Mouse (Mus musculus): ENCODE measurements around the gene Ogfod3. TPM values are rescaled to one million over a fixed set of nuclear protein-coding genes. Genes with fewer than 3 reads are reported as not detected.

Ogfod3 gene
- polyA plus RNA-seq, 1 experiment from 2014 or later, result 18.5 TPM

- H3K4me1 ChIP-seq, result no peaks in the 10 kb centered on the region
- H3K36me3 ChIP-seq (replicated peaks), result peaks cover 4% of the 10 kb centered on the region; the same call in 1 of the 2 replicates
- DNase-seq (ENCODE audit: low spot score), result no peak
- WGBS, result 87% methylated on average over 3 of the region's 3 CpGs
- no peak overlapping the region for H3K27ac ChIP-seq (replicated peaks)
- no peaks in the 10 kb centered on the region for H3K27me3 ChIP-seq (replicated peaks; ENCODE audit: low read depth, poor library complexity, severe bottlenecking)
- no peak overlapping the region for H3K4me3 ChIP-seq
- H3K9me3 ChIP-seq, result no peaks in the 10 kb centered on the region
Observed at GRCm38 (mm10) chr11:121189681-121190080, 14.8 kb downstream of the Ogfod3 start.

DNA sequence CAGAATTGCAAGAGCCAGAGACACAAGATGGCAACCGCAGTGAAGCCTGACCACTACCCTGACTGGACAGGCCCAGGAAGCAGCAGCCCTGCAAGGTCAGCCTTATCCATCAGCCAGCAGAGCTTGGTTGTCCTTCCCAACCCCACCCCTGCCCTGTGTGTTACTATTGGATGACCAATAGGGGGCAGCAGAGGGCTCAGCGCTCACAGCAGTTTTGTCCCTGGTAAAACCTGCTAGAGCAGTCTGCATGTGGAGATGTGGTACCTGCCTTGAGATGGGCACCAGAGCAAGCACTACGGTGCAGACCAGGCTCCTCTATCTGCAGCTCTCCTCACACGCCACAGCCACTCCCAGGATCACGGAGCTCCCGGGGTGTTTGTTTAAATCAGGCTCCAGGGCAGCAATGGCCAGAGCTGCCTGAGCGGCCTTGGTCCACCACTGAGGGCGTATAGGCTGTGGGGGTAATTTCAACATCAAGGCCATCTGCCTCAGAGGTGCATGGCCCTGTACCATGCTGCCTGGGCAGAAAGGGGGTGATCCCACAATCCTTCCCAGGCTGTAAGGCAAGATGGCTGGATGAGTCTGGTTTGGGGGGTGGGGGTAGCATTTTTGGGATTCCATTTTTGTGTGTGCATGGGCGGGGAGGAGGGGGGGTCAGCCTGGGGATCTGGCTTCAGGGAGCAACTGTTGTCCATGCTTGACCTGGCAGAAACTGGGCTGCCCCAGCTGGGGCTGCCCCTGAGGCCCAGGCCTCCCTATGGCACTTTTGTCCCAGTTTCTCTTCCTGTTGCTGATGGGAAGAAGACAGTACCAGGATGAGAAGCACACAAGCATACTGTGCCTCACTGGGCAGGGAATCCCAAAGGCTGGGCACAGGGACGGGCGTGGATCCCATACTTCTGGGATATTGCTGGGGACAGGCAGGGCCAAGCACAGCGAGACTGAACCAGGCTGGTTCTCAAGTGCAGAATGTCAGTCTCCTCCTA lies 27.9 kb downstream of the Ogfod3 start:
- peak; percentile 71 for DNase-seq (ENCODE audit: low spot score)
- Histone ChIP-seq H3K27ac (replicated peaks) (peak overlapping the region; percentile 1), H3K27me3 (replicated peaks; ENCODE audit: low read depth, poor library complexity, severe bottlenecking) (no peaks in the 10 kb centered on the region), H3K4me3 (no peak overlapping the region), H3K9me3 (no peaks in the 10 kb centered on the region), H3K36me3 (replicated peaks) (peaks cover 8% of the 10 kb centered on the region), H3K4me1 (peaks cover 30% of the 10 kb centered on the region)
- 53% methylated on average over 12 of the region's 12 CpGs for WGBS

- 50% methylated on average over 3 of the region's 3 CpGs for WGBS
Observed at GRCm38 (mm10) chr11:121174234-121174633, 30.3 kb downstream of the Ogfod3 start.

GRCm38 (mm10) chr11:121173203-121173602 lies 31.3 kb downstream of the Ogfod3 start:
- 86% methylated on average over 5 of the region's 5 CpGs for WGBS
- no peak overlapping the region for H3K4me3 ChIP-seq
- peaks cover 32% of the 10 kb centered on the region for H3K4me1 ChIP-seq
- no peak overlapping the region for H3K27ac ChIP-seq (replicated peaks)
- DNase-seq (ENCODE audit: low spot score), result no peak
- no peaks in the 10 kb centered on the region for H3K36me3 ChIP-seq (replicated peaks)
- no peaks in the 10 kb centered on the region for H3K9me3 ChIP-seq
- no peaks in the 10 kb centered on the region for H3K27me3 ChIP-seq (replicated peaks; ENCODE audit: low read depth, poor library complexity, severe bottlenecking)

More at GRCm38 (mm10) chr11:121174234-121174633, 30.3 kb downstream of the Ogfod3 start:
- no peaks in the 10 kb centered on the region for H3K27me3 ChIP-seq (replicated peaks; ENCODE audit: low read depth, poor library complexity, severe bottlenecking)
- H3K4me3 ChIP-seq, result no peak overlapping the region
- H3K9me3 ChIP-seq, result no peaks in the 10 kb centered on the region
- H3K27ac ChIP-seq (replicated peaks), result no peak overlapping the region
- peaks cover 32% of the 10 kb centered on the region for H3K4me1 ChIP-seq
- DNase-seq (ENCODE audit: low spot score), result no peak
- H3K36me3 ChIP-seq (replicated peaks), result peaks cover 3% of the 10 kb centered on the region; the same call in 1 of the 2 replicates

DNA sequence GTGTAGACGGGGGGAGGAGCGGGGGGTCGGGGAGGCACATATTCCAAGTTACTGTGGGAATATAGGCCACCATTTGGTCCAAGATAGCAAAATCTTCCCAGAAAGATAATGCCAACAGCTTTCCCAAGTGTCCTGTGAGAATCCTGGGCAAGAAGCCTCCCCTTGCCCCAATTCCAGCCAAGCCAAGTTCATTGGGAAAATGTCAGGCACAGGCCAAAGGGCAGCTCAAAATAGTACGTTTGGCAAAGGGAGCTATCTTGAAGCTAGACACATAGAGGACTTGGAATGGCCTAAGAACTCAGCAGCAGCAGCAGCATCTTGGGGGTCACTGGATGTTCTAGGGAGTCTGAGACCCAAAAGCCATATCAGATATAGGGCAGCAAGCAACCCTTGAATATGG lies 40.8 kb downstream of the Ogfod3 start:
- peaks cover 13% of the 10 kb centered on the region for H3K4me1 ChIP-seq
- H3K27me3 ChIP-seq (replicated peaks; ENCODE audit: low read depth, poor library complexity, severe bottlenecking), result peaks cover 9% of the 10 kb centered on the region; the same call in 1 of the 2 replicates
- DNase-seq (ENCODE audit: low spot score), result no peak
- no peaks in the 10 kb centered on the region for H3K9me3 ChIP-seq
- H3K36me3 ChIP-seq (replicated peaks), result no peaks in the 10 kb centered on the region
- H3K4me3 ChIP-seq, result no peak overlapping the region
- H3K27ac ChIP-seq (replicated peaks), result no peak overlapping the region
- 88% methylated on average over 4 of the region's 4 CpGs for WGBS

- 91% methylated on average over 26 of the region's 26 CpGs for WGBS
- Histone ChIP-seq H3K4me3 (no peak overlapping the region), H3K9me3 (no peaks in the 10 kb centered on the region), H3K4me1 (peaks cover 23% of the 10 kb centered on the region), H3K36me3 (replicated peaks) (no peaks in the 10 kb centered on the region), H3K27ac (replicated peaks) (peak overlapping the region; percentile 21; the same call in 1 of the 2 replicates), H3K27me3 (replicated peaks; ENCODE audit: low read depth, poor library complexity, severe bottlenecking) (peaks cover 38% of the 10 kb centered on the region)
- DNase-seq (ENCODE audit: low spot score), result no peak
Observed at GRCm38 (mm10) chr11:121160636-121161346, 43.7 kb downstream of the Ogfod3 start.

- 89% methylated on average over 5 of the region's 5 CpGs for WGBS
- H3K9me3 ChIP-seq, result no peaks in the 10 kb centered on the region
- peaks cover 23% of the 10 kb centered on the region for H3K4me1 ChIP-seq
- H3K4me3 ChIP-seq, result no peak within 1 kb of the TSS
- DNase-seq (ENCODE audit: low spot score), result no peak
- H3K36me3 ChIP-seq (replicated peaks), result no peaks in the 10 kb centered on the region
- peaks cover 46% of the 10 kb centered on the region for H3K27me3 ChIP-seq (replicated peaks; ENCODE audit: low read depth, poor library complexity, severe bottlenecking)
- peak within 1 kb of the TSS; percentile 21; the same call in 1 of the 2 replicates for H3K27ac ChIP-seq (replicated peaks)
Observed at GRCm38 (mm10) chr11:121159971-121160370, 44.5 kb downstream of the Ogfod3 start, which contains the start of gene Uts2r. TSS of gene Uts2r (plus strand) at chr11:121160271.

GRCm38 (mm10) chr11:121156411-121156891 lies 48.1 kb downstream of the Ogfod3 start:
- 2% methylated on average over 45 of the region's 45 CpGs for WGBS
- H3K36me3 ChIP-seq (replicated peaks), result no peaks in the 10 kb centered on the region
- H3K4me3 ChIP-seq, result peak overlapping the region; percentile 57
- H3K27me3 ChIP-seq (replicated peaks; ENCODE audit: low read depth, poor library complexity, severe bottlenecking), result peaks cover 61% of the 10 kb centered on the region
- H3K4me1 ChIP-seq, result peaks cover 15% of the 10 kb centered on the region
- DNase-seq (ENCODE audit: low spot score), result peak; percentile 44
- no peaks in the 10 kb centered on the region for H3K9me3 ChIP-seq
- H3K27ac ChIP-seq (replicated peaks), result no peak overlapping the region; the same call in 1 of the 2 replicates

- H3K36me3 ChIP-seq (replicated peaks), result no peaks in the 10 kb centered on the region
- no peaks in the 10 kb centered on the region for H3K9me3 ChIP-seq
- no peak overlapping the region for H3K4me3 ChIP-seq
- peaks cover 11% of the 10 kb centered on the region for H3K4me1 ChIP-seq
- peaks cover 53% of the 10 kb centered on the region for H3K27me3 ChIP-seq (replicated peaks; ENCODE audit: low read depth, poor library complexity, severe bottlenecking)
- no peak overlapping the region for H3K27ac ChIP-seq (replicated peaks)
- DNase-seq (ENCODE audit: low spot score), result no peak
- WGBS, result 23% methylated on average over 4 of the region's 4 CpGs
Observed at GRCm38 (mm10) chr11:121154203-121154602, 50.3 kb downstream of the Ogfod3 start.

- Histone ChIP-seq H3K4me1 (no peaks in the 10 kb centered on the region), H3K27ac (replicated peaks) (no peak overlapping the region), H3K36me3 (replicated peaks) (no peaks in the 10 kb centered on the region), H3K27me3 (replicated peaks; ENCODE audit: low read depth, poor library complexity, severe bottlenecking) (no peaks in the 10 kb centered on the region), H3K4me3 (no peak overlapping the region), H3K9me3 (no peaks in the 10 kb centered on the region)
- DNase-seq (ENCODE audit: low spot score), result no peak
- WGBS, result 81% methylated on average over 3 of the region's 3 CpGs
Observed at GRCm38 (mm10) chr11:121148193-121148592, 56.3 kb downstream of the Ogfod3 start.

DNA sequence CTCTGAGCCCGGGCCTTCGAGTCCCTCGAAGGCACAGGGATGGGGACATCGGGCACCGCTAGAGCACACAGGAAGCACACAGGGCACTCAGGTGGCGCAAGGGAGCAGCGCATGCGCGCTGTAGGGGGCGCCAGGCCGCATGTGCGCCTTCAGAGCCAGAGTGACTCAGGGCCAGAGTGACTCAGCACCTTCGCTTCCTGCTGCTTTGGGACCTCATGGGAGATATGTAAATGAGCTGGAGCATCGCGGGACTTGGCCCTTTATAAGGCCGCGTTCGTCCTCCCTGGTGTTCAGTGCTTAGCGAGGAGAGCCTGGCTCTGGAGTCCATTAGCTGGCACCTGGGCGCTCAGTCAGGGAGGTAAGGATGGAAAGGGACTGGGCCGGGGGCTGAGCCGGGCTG lies 58.6 kb downstream of the Ogfod3 start, which contains the start of gene Tex19.1:
Gene Tex19.1, plus strand, starts transcription at position 279 of the 400 bp plus-strand sequence.
- Histone ChIP-seq H3K27ac (replicated peaks) (no peak within 1 kb of the TSS), H3K4me3 (no peak within 1 kb of the TSS), H3K9me3 (no peaks in the 10 kb centered on the region), H3K27me3 (replicated peaks; ENCODE audit: low read depth, poor library complexity, severe bottlenecking) (no peaks in the 10 kb centered on the region), H3K4me1 (no peaks in the 10 kb centered on the region), H3K36me3 (replicated peaks) (no peaks in the 10 kb centered on the region)
- DNase-seq (ENCODE audit: low spot score), result peak; percentile 17
- 90% methylated on average over 22 of the region's 22 CpGs for WGBS

DNA sequence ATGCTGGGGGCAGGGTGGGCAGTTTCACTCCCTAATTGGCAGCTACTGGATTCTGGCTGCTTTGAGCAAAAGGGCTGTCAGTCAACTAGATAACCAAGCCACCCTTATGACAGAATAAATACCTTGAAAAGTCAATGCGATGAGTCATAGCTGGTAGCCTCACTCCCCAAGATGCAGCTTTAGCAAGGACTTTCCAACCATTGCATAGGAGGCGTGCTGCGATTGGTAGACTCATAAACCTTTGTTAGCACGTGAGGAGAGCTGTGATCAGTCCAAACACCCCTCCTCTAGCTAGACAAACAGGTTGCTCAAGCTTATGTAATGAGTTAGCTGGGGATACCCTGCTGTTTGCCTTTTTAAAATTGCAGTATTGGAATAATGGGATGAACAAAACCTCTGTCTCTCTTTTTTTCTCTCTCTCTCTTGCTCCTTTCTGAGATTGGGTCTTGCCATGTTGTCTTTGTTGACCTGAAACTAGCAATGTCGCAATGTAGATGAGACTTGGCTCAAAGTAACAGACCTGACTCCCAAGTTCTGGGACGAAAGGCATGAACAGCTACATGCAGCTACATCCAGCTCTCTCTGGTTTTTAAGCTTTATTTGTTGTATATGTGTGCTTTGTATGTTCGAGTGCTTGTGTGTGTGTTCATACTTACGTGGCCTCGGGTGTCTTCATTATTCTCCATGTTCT lies 61.0 kb downstream of the Ogfod3 start:
- Histone ChIP-seq H3K4me1 (0 out of 2 replicates have a peak, but pooled peaks cover 3% of the 10 kb centered on the region), H3K9me3 (no peaks in the 10 kb centered on the region)
- 84% methylated on average over 9 of the region's 9 CpGs for WGBS

More for the DNA sequence above, 61.0 kb downstream of the Ogfod3 start:
- Histone ChIP-seq H3K27ac (replicated peaks) (no peak overlapping the region), H3K36me3 (replicated peaks) (no peaks in the 10 kb centered on the region), H3K27me3 (replicated peaks; ENCODE audit: low read depth, poor library complexity, severe bottlenecking) (0 out of 2 replicates have a peak, but pooled peaks cover 8% of the 10 kb centered on the region), H3K4me3 (no peak overlapping the region)
- no peak for DNase-seq (ENCODE audit: low spot score)
